Mouse (Mus musculus): ENCODE results near the gene Syngr4.

GRCm38 (mm10) chr7:45924429-45924816 is 27.9 kb upstream of the Syngr4 start:
- peak; percentile 60 for TF ChIP-seq CTCF (IDR thresholded peaks at IDR 0.05; ENCODE audit: low read depth)
- no peak for TF ChIP-seq EP300 (optimal IDR thresholded peaks at IDR 0.05)
